Mouse (Mus musculus): ENCODE results near the gene Dync1i2. TPM values are rescaled to one million over a fixed set of nuclear protein-coding genes. Genes with fewer than 3 reads are reported as not detected.

Gene Dync1i2
- polyA plus RNA-seq, 1 experiment from 2014 or later, result 87.6 TPM

DNA sequence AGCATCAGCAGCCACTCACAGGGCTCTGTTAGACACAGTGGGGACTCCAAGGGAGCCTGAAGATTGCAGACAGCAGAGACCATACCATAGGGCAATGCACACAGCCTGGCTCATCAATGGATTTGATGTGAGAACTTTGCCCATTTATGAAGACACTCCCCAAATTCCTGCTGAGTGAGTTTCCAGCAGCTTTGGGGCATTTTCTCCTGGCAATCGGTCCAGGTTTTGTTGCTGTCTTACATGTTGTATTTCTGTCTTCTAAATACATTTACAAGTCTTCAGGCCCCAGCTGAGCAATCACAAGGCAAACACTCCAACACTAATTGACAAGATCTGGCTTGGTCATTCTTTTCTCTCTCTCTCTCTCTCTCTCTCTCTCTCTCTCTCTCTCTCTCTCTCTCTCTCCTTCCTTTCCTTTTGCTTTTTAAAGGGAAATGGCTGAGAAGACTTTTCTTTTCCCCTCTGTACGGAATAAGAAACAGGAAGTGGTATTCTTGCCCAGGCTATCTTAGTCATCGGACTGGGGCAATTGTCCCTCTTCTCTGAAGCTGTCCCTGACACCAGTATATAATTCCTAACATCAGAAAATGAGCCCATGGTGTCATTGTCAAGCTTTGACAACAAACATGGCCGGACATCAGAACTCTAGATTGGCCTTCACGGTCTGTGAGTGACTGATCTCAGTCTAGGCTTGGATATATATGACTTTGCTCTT is 2.3 kb upstream of the Dync1i2 start:
- ATAC-seq (ENCODE audit: insufficient number of reproducible peaks, low FRiP score, low TSS enrichment, low read depth), result no peak

DNA sequence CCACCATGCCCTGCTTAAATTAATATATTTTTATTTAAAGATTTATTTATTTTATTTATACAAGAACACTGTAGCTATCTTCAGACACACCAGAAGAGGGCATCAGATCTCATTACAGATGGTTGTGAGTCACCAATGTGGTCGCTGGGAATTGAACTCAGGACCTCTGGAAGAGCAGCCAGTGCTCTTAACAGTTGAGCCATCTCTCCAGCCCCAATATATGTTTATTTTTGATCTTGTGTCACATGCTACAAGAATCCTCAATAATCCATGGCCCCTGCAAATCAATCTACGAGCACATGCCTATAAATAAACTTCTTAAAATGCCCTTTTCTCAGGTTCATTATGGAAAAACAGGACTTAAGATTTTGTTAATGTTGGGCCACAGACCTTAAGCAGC is 410 bp upstream of the Dync1i2 start:
- Histone ChIP-seq H3K36me3 (peaks cover 4% of the 10 kb centered on the region; the same call in 1 of the 2 replicates), H3K4me2 (replicated peaks) (no peak overlapping the region), H3K4me1 (peaks cover 5% of the 10 kb centered on the region; the same call in 1 of the 2 replicates), H3K27me3 (no peaks in the 10 kb centered on the region), H3K4me3 (replicated peaks) (no peak overlapping the region; the same call in 1 of the 2 replicates), H3K9ac (peak overlapping the region; percentile 98; the same call in 1 of the 2 replicates), H3K27ac (replicated peaks) (0 out of 2 replicates have a peak overlapping the region, but pooled peaks have one; percentile 84), H3K9me3 (replicated peaks) (no peaks in the 10 kb centered on the region)
- WGBS, result 90% methylated on average over 2 of the region's 2 CpGs
- no peak for ATAC-seq (ENCODE audit: insufficient number of reproducible peaks, low FRiP score, low TSS enrichment, low read depth)

More for the DNA sequence above, 2.3 kb upstream of the Dync1i2 start:
- 69% methylated on average over 5 of the region's 5 CpGs for WGBS
- Histone ChIP-seq H3K4me2 (replicated peaks) (no peak overlapping the region), H3K9ac (no peak overlapping the region), H3K27ac (replicated peaks) (no peak overlapping the region), H3K36me3 (no peaks in the 10 kb centered on the region), H3K4me1 (peaks cover 5% of the 10 kb centered on the region; the same call in 1 of the 2 replicates), H3K4me3 (replicated peaks) (no peak overlapping the region), H3K9me3 (replicated peaks) (no peaks in the 10 kb centered on the region), H3K27me3 (no peaks in the 10 kb centered on the region)

DNA sequence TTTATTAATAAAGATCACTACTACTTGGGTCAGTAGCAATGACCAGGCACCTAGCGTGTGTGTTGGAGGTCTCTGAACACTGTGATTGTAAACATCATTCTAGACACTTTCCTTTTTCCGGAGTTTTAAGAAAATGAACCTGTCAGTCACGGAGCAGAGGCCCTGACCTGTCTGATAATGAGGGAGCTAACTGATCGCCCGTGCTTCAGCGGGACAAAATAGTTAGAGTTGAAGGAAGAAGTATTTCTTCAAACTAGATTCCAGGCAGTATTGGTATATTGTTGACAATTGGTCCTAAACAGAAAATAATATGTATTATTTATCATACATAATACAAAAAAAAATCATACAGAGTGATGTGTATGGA is 837 bp downstream of the Dync1i2 start:
- Histone ChIP-seq H3K4me2 (replicated peaks) (peak overlapping the region; percentile 42), H3K4me3 (replicated peaks) (peak overlapping the region; percentile 99), H3K36me3 (peaks cover 8% of the 10 kb centered on the region), H3K27me3 (no peaks in the 10 kb centered on the region), H3K9ac (peak overlapping the region; percentile 98), H3K27ac (replicated peaks) (peak overlapping the region; percentile 84; the same call in 1 of the 2 replicates), H3K9me3 (replicated peaks) (no peaks in the 10 kb centered on the region), H3K4me1 (peaks cover 5% of the 10 kb centered on the region; the same call in 1 of the 2 replicates)
- no peak for ATAC-seq (ENCODE audit: insufficient number of reproducible peaks, low FRiP score, low TSS enrichment, low read depth)
- under 1% methylated on average over 6 of the region's 6 CpGs for WGBS

DNA sequence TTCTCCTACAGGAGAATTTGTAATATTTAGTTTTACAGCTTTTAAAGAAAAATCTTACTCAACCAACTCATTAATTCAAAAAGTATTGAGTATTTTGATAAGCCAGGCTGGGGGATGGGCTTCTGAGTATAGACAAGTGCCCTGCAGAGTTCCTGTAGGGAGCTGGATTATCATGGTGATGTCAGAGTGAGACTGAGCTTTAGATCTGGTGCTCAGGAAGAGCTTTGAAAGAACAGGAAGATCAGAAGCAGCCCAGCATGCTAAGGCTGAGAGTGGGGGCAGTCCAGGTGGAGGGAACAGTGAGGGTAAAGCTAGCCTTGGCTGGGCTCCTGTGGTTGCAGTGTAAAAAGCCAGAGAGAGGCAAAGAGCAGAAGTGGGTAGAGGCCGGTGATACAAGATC is 9.5 kb downstream of the Dync1i2 start:
- Histone ChIP-seq H3K27me3 (no peaks in the 10 kb centered on the region), H3K4me2 (replicated peaks) (no peak overlapping the region), H3K36me3 (peaks cover 55% of the 10 kb centered on the region), H3K27ac (replicated peaks) (no peak overlapping the region), H3K4me3 (replicated peaks) (no peak overlapping the region), H3K4me1 (no peaks in the 10 kb centered on the region), H3K9ac (no peak overlapping the region), H3K9me3 (replicated peaks) (no peaks in the 10 kb centered on the region)
- no peak for ATAC-seq (ENCODE audit: insufficient number of reproducible peaks, low FRiP score, low TSS enrichment, low read depth)
- 82% methylated on average over 1 of the region's 1 CpGs for WGBS

DNA sequence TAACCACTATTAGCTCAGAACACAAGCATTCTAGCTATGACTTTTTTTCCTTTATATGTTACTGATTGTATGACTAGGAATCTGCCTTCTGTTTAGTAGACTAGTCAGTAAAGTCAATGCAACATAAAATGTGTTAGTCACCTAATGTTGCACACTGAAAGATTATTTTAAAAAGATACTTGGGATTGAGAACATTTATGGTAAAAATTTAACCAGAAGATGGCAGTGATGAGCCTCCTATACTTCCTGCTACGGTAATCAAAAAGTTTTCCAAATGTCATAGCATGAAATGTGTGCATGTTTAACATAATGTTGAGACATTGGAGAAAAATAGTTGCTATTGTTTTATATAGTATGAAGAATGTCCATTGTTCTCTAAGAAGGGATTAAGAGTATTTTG is 15.9 kb downstream of the Dync1i2 start:
- WGBS, result 10% methylated on average over 1 of the region's 1 CpGs
- Histone ChIP-seq H3K4me1 (no peaks in the 10 kb centered on the region), H3K27me3 (no peaks in the 10 kb centered on the region), H3K4me3 (replicated peaks) (no peak overlapping the region), H3K27ac (replicated peaks) (no peak overlapping the region), H3K36me3 (peaks cover 27% of the 10 kb centered on the region), H3K4me2 (replicated peaks) (no peak overlapping the region), H3K9me3 (replicated peaks) (no peaks in the 10 kb centered on the region), H3K9ac (no peak overlapping the region)
- ATAC-seq (ENCODE audit: insufficient number of reproducible peaks, low FRiP score, low TSS enrichment, low read depth), result no peak

DNA sequence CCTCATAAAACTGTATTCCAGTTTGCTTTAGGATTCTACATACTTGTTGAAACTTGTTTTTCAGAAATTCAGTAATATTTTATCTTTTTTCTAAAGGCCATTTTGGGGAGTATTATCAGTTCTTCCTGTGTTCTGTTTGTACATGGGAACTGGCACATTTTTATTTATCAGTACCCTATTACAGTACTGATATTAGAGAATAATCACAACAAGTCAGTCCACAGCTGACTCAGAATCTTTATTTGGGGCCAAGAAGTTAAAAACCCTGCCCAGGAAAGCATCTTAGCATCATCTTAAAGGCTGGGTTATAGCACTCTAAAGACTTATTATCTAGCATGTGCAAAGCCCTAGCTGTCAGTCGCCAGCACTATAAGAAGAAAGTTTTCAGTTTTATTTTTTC is 18.1 kb downstream of the Dync1i2 start:
- no peak for ATAC-seq (ENCODE audit: insufficient number of reproducible peaks, low FRiP score, low TSS enrichment, low read depth)
- Histone ChIP-seq H3K4me3 (replicated peaks) (no peak overlapping the region), H3K4me2 (replicated peaks) (no peak overlapping the region), H3K27me3 (no peaks in the 10 kb centered on the region), H3K36me3 (peaks cover 8% of the 10 kb centered on the region; the same call in 1 of the 2 replicates), H3K4me1 (no peaks in the 10 kb centered on the region), H3K9ac (no peak overlapping the region), H3K9me3 (replicated peaks) (no peaks in the 10 kb centered on the region), H3K27ac (replicated peaks) (no peak overlapping the region)
- WGBS, result 82% methylated on average over 1 of the region's 1 CpGs

DNA sequence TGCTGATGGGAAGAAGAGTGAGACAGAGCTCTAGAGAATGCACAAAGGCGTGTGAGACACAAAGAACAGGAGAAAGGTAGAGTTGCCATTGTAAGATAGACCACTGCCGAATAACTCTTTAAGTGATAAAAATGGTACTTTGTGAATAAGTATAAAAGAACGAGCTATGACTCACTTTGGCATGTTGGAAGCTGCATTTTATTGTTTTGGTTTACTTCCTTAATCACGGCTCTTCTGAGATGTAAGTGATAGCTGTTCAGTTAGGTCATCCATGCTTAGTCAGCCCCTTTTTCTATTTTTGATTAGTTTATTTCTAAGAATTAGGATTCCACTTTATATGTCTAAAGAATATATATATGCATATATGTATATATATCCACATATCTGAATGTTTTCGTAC is 20.4 kb downstream of the Dync1i2 start:
- no peak overlapping the region for H3K27ac ChIP-seq (replicated peaks)
- no peak for ATAC-seq (ENCODE audit: insufficient number of reproducible peaks, low FRiP score, low TSS enrichment, low read depth)
- H3K4me1 ChIP-seq, result no peaks in the 10 kb centered on the region
- H3K9ac ChIP-seq, result no peak overlapping the region
- no peak overlapping the region for H3K4me2 ChIP-seq (replicated peaks)
- H3K27me3 ChIP-seq, result no peaks in the 10 kb centered on the region
- no peak overlapping the region for H3K4me3 ChIP-seq (replicated peaks)
- H3K9me3 ChIP-seq (replicated peaks), result no peaks in the 10 kb centered on the region
- 73% methylated on average over 5 of the region's 5 CpGs for WGBS
- H3K36me3 ChIP-seq, result peaks cover 18% of the 10 kb centered on the region

DNA sequence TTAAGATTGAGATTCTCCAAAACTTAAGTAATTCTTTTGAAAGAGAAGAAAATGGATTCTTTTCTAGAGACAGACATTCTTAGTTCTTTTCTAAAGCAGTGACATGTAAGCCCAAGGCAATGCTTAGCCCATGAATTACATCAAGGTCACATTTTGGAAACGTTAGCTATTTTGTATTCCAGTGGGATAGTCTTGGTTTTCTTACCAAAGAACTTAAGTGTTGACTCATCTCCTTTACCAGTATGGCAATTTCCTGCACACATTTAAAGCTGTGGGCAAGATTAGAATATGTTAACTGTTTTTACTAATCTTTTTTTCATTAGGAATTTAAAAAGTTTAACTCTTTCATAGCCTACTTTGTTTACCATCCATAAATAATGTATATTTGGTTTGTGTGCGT is 21.5 kb downstream of the Dync1i2 start:
- WGBS, result 66% methylated on average over 2 of the region's 2 CpGs
- Histone ChIP-seq H3K9me3 (replicated peaks) (no peaks in the 10 kb centered on the region), H3K27me3 (no peaks in the 10 kb centered on the region), H3K27ac (replicated peaks) (no peak overlapping the region), H3K4me1 (no peaks in the 10 kb centered on the region), H3K36me3 (peaks cover 24% of the 10 kb centered on the region), H3K4me2 (replicated peaks) (no peak overlapping the region), H3K4me3 (replicated peaks) (no peak overlapping the region), H3K9ac (no peak overlapping the region)
- ATAC-seq (ENCODE audit: insufficient number of reproducible peaks, low FRiP score, low TSS enrichment, low read depth), result no peak

DNA sequence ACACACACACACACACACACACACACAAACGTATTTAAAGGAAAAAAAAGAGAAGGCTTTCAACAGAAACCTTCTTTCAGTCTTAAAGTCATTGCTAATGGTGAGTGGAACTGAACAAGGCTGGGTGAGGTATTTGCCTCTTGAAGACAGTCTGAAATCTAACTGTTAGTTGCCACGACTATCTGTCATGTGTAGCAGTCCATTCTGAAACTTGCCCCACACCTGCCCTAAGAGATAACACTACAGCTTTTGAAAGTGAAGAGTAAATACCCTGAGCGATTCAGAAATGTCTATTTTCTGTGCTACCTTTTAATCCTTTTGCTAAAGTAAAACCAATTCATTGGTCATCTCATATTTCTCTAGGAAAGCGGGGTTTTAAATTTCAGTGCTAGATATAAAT is 23.9 kb downstream of the Dync1i2 start:
- no peaks in the 10 kb centered on the region for H3K9me3 ChIP-seq (replicated peaks)
- peaks cover 30% of the 10 kb centered on the region for H3K36me3 ChIP-seq
- no peak overlapping the region for H3K27ac ChIP-seq (replicated peaks)
- no peak overlapping the region for H3K9ac ChIP-seq
- H3K4me1 ChIP-seq, result no peaks in the 10 kb centered on the region
- 87% methylated on average over 4 of the region's 4 CpGs for whole genome bisulfite sequencing
- no peak overlapping the region for H3K4me3 ChIP-seq (replicated peaks)
- ATAC-seq (ENCODE audit: insufficient number of reproducible peaks, low FRiP score, low TSS enrichment, low read depth), result no peak
- no peaks in the 10 kb centered on the region for H3K27me3 ChIP-seq
- no peak overlapping the region for H3K4me2 ChIP-seq (replicated peaks)

DNA sequence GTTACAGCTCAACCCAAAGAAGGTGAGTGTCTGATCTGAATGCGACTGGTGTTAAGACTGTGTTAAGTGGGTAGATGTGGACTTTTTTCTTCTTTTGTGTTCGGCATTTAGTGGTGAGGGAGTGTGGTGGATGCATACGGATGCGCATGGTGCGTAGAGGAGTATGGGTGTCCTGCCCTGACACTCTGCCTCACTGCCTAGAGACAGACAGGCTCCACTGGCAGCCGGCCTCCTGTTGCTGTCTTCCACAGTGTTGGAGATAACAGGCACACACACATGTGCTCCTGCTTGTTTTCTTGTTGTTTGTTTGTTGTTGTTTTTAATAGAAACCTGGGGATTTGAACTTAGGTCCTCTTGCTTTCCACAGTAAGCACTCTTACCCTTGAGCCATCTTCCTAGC is 24.5 kb downstream of the Dync1i2 start:
- ATAC-seq (ENCODE audit: insufficient number of reproducible peaks, low FRiP score, low TSS enrichment, low read depth), result no peak

DNA sequence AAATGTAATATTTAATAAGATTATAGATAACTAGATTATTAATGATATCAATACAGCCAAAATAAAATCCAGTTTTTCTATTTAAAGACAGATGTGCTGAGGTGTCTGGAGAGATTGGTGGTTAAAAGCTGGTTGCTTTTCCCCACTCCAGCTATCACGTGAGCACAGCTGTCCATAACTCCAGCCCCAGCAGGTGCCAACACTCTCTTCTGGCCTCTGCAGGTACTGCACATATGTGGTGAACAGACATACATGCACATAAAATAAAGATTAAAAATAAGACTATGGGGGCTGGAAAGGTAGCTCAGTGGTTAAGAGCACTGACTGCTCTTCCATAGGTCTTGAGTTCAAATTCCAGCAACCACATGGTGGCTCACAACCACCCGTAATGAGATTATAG is 30.0 kb downstream of the Dync1i2 start:
- 91% methylated on average over 2 of the region's 2 CpGs for WGBS
- no peak overlapping the region for H3K27ac ChIP-seq (replicated peaks)
- H3K9me3 ChIP-seq (replicated peaks), result no peaks in the 10 kb centered on the region
- no peaks in the 10 kb centered on the region for H3K27me3 ChIP-seq
- peaks cover 31% of the 10 kb centered on the region for H3K36me3 ChIP-seq
- no peak overlapping the region for H3K4me2 ChIP-seq (replicated peaks)
- H3K4me1 ChIP-seq, result no peaks in the 10 kb centered on the region
- no peak overlapping the region for H3K9ac ChIP-seq
- ATAC-seq (ENCODE audit: insufficient number of reproducible peaks, low FRiP score, low TSS enrichment, low read depth), result no peak
- no peak overlapping the region for H3K4me3 ChIP-seq (replicated peaks)

More for the DNA sequence above, 24.5 kb downstream of the Dync1i2 start:
- 95% methylated on average over 6 of the region's 6 CpGs for WGBS
- Histone ChIP-seq H3K4me1 (no peaks in the 10 kb centered on the region), H3K4me2 (replicated peaks) (no peak overlapping the region), H3K27me3 (no peaks in the 10 kb centered on the region), H3K4me3 (replicated peaks) (no peak overlapping the region), H3K9ac (no peak overlapping the region), H3K9me3 (replicated peaks) (no peaks in the 10 kb centered on the region), H3K36me3 (peaks cover 34% of the 10 kb centered on the region), H3K27ac (replicated peaks) (no peak overlapping the region)

DNA sequence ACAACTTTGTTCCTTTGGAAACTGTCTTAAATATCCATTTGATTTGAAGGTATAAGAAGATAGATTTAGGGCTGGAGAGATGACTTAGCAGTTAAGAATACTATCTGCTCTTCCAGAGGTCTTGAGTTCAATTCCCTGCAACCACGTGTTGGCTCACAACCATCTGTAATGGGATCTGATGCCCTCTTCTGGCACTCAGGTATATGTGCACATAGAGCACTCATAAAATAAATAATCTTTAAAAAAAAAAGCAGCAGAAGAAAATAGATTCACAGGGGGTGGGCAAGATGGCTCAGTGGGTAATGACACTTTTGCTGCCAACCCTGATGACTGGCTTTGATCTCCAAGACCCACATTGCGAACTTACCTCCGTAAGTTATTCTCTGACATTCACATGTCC is 30.7 kb downstream of the Dync1i2 start:
- ATAC-seq (ENCODE audit: insufficient number of reproducible peaks, low FRiP score, low TSS enrichment, low read depth), result no peak

More for the DNA sequence above, 30.7 kb downstream of the Dync1i2 start:
- H3K4me1 ChIP-seq, result no peaks in the 10 kb centered on the region
- no peak overlapping the region for H3K9ac ChIP-seq
- no peak overlapping the region for H3K27ac ChIP-seq (replicated peaks)
- no peak overlapping the region for H3K4me3 ChIP-seq (replicated peaks)
- no peak overlapping the region for H3K4me2 ChIP-seq (replicated peaks)
- WGBS, result 89% methylated on average over 3 of the region's 3 CpGs
- H3K27me3 ChIP-seq, result no peaks in the 10 kb centered on the region
- peaks cover 30% of the 10 kb centered on the region for H3K36me3 ChIP-seq
- no peaks in the 10 kb centered on the region for H3K9me3 ChIP-seq (replicated peaks)

Measured in embryonic facial prominence, embryonic 15.5 days (tissue).